Mouse (Mus musculus): ENCODE data around the gene Zfp597. TPM values are rescaled to one million over a fixed set of nuclear protein-coding genes. Genes with fewer than 3 reads are reported as not detected.

Zfp597 gene
- polyA plus RNA-seq, 1 experiment, result 1.7 TPM

GRCm38 (mm10) chr16:3907471-3907870 is 23.1 kb upstream of the Zfp597 start:
- Histone ChIP-seq H3K27me3 (ENCODE audit: control insufficient read depth, insufficient read depth, insufficient read length) (no peaks in the 10 kb centered on the region), H3ac (ENCODE audit: control insufficient read depth, insufficient read length) (no peak overlapping the region), H3K36me3 (ENCODE audit: control insufficient read depth, insufficient read depth) (peaks cover 9% of the 10 kb centered on the region), H3K79me2 (ENCODE audit: control insufficient read depth, insufficient read depth) (peaks cover 8% of the 10 kb centered on the region), H3K4me2 (ENCODE audit: low read depth) (peak overlapping the region; percentile 83), H3K4me3 (peak overlapping the region; percentile 61)
- TF ChIP-seq CEBPB (IDR thresholded peaks at IDR 0.05; ENCODE audit: insufficient read depth, poor library complexity, severe bottlenecking) (no peak), TCF12 (IDR thresholded peaks at IDR 0.05; ENCODE audit: insufficient read depth, poor library complexity, severe bottlenecking) (no peak), MYOD1 (IDR thresholded peaks at IDR 0.05; ENCODE audit: control insufficient read depth in 1 of 3, insufficient read length in 2 of 3, low read depth in 2 of 3) (no peak), E2F4 (IDR thresholded peaks at IDR 0.05; ENCODE audit: insufficient read depth) (no peak), TCF3 (IDR thresholded peaks at IDR 0.05; ENCODE audit: insufficient read length, low read depth) (no peak), POLR2A (IDR thresholded peaks at IDR 0.05; ENCODE audit: insufficient read length, low read depth) (no peak), MAX (IDR thresholded peaks at IDR 0.05; ENCODE audit: low read depth) (no peak), POLR2AphosphoS2 (IDR thresholded peaks at IDR 0.05; ENCODE audit: insufficient read length, low read depth) (no peak), REST (IDR thresholded peaks at IDR 0.05; ENCODE audit: insufficient read depth, insufficient read length) (no peak), USF1 (IDR thresholded peaks at IDR 0.05; ENCODE audit: low read depth) (no peak), MYOG (IDR thresholded peaks at IDR 0.05; ENCODE audit: control insufficient read depth in 1 of 3, insufficient read depth in 1 of 3, insufficient read length in 2 of 3, low read depth in 2 of 3) (no peak), SRF (IDR thresholded peaks at IDR 0.05; ENCODE audit: control insufficient read depth, insufficient read length, low read depth) (no peak)

GRCm38 (mm10) chr16:3896553-3896952 is 12.2 kb upstream of the Zfp597 start:
- Histone ChIP-seq H3K79me2 (ENCODE audit: control insufficient read depth, insufficient read depth) (peaks cover 11% of the 10 kb centered on the region), H3K4me3 (no peak overlapping the region), H3K4me2 (ENCODE audit: low read depth) (no peak overlapping the region), H3K36me3 (ENCODE audit: control insufficient read depth, insufficient read depth) (peaks cover 33% of the 10 kb centered on the region), H3K27me3 (ENCODE audit: control insufficient read depth, insufficient read depth, insufficient read length) (no peaks in the 10 kb centered on the region), H3ac (ENCODE audit: control insufficient read depth, insufficient read length) (no peak overlapping the region)
- TF ChIP-seq REST (IDR thresholded peaks at IDR 0.05; ENCODE audit: insufficient read depth, insufficient read length), result no peak
- no peak for TF ChIP-seq MAX (IDR thresholded peaks at IDR 0.05; ENCODE audit: low read depth)
- no peak for TF ChIP-seq MYOG (IDR thresholded peaks at IDR 0.05; ENCODE audit: control insufficient read depth in 1 of 3, insufficient read depth in 1 of 3, insufficient read length in 2 of 3, low read depth in 2 of 3)
- TF ChIP-seq E2F4 (IDR thresholded peaks at IDR 0.05; ENCODE audit: insufficient read depth), result no peak
- no peak for TF ChIP-seq POLR2A (IDR thresholded peaks at IDR 0.05; ENCODE audit: insufficient read length, low read depth)
- no peak for TF ChIP-seq TCF3 (IDR thresholded peaks at IDR 0.05; ENCODE audit: insufficient read length, low read depth)

DNA sequence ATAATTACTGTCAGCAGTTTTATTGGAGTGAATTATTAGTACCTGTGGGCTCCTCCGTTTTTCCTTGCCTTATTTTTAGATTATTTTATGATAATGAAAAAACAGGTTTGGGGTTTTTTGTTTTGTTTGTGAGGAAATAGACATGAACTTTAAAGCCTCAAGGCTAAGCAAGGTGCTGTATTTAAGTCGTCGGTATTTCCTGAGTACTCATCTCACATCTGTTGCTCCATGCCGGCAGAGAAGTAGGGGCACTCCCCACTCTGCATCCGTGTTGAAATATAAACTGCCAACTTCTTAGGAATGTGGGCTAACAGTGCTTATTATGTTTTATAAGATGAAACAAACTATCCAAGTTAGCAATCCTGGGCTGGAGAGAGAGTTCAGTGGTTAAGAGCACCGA is 11.7 kb upstream of the Zfp597 start:
- Histone ChIP-seq H3K4me2 (ENCODE audit: low read depth) (no peak overlapping the region), H3ac (ENCODE audit: control insufficient read depth, insufficient read length) (no peak overlapping the region), H3K4me3 (no peak overlapping the region), H3K36me3 (ENCODE audit: control insufficient read depth, insufficient read depth) (peaks cover 35% of the 10 kb centered on the region), H3K79me2 (ENCODE audit: control insufficient read depth, insufficient read depth) (peaks cover 12% of the 10 kb centered on the region), H3K27me3 (ENCODE audit: control insufficient read depth, insufficient read depth, insufficient read length) (no peaks in the 10 kb centered on the region)
- TF ChIP-seq MYOD1 (IDR thresholded peaks at IDR 0.05; ENCODE audit: control insufficient read depth in 1 of 3, insufficient read length in 2 of 3, low read depth in 2 of 3) (no peak), CEBPB (IDR thresholded peaks at IDR 0.05; ENCODE audit: insufficient read depth, poor library complexity, severe bottlenecking) (no peak), POLR2AphosphoS2 (IDR thresholded peaks at IDR 0.05; ENCODE audit: insufficient read length, low read depth) (no peak), POLR2A (IDR thresholded peaks at IDR 0.05; ENCODE audit: insufficient read length, low read depth) (no peak), SRF (IDR thresholded peaks at IDR 0.05; ENCODE audit: control insufficient read depth, insufficient read length, low read depth) (no peak), MYOG (IDR thresholded peaks at IDR 0.05; ENCODE audit: control insufficient read depth in 1 of 3, insufficient read depth in 1 of 3, insufficient read length in 2 of 3, low read depth in 2 of 3) (no peak), USF1 (IDR thresholded peaks at IDR 0.05; ENCODE audit: low read depth) (no peak)

GRCm38 (mm10) chr16:3895173-3895792 is 10.9 kb upstream of the Zfp597 start:
- no peaks in the 10 kb centered on the region for H3K27me3 ChIP-seq (ENCODE audit: control insufficient read depth, insufficient read depth, insufficient read length)
- no peak overlapping the region for H3K4me3 ChIP-seq
- peaks cover 15% of the 10 kb centered on the region for H3K79me2 ChIP-seq (ENCODE audit: control insufficient read depth, insufficient read depth)
- H3K36me3 ChIP-seq (ENCODE audit: control insufficient read depth, insufficient read depth), result peaks cover 27% of the 10 kb centered on the region
- H3K4me2 ChIP-seq (ENCODE audit: low read depth), result no peak overlapping the region
- no peak overlapping the region for H3ac ChIP-seq (ENCODE audit: control insufficient read depth, insufficient read length)
- TF ChIP-seq MAX (IDR thresholded peaks at IDR 0.05; ENCODE audit: low read depth) (no peak), TCF3 (IDR thresholded peaks at IDR 0.05; ENCODE audit: insufficient read length, low read depth) (no peak), POLR2AphosphoS2 (IDR thresholded peaks at IDR 0.05; ENCODE audit: insufficient read length, low read depth) (no peak), SRF (IDR thresholded peaks at IDR 0.05; ENCODE audit: control insufficient read depth, insufficient read length, low read depth) (no peak), POLR2A (IDR thresholded peaks at IDR 0.05; ENCODE audit: insufficient read length, low read depth) (no peak), TCF12 (IDR thresholded peaks at IDR 0.05; ENCODE audit: insufficient read depth, poor library complexity, severe bottlenecking) (no peak), REST (IDR thresholded peaks at IDR 0.05; ENCODE audit: insufficient read depth, insufficient read length) (no peak), USF1 (IDR thresholded peaks at IDR 0.05; ENCODE audit: low read depth) (no peak), CEBPB (IDR thresholded peaks at IDR 0.05; ENCODE audit: insufficient read depth, poor library complexity, severe bottlenecking) (no peak), MYOD1 (IDR thresholded peaks at IDR 0.05; ENCODE audit: control insufficient read depth in 1 of 3, insufficient read length in 2 of 3, low read depth in 2 of 3) (no peak), MYOG (IDR thresholded peaks at IDR 0.05; ENCODE audit: control insufficient read depth in 1 of 3, insufficient read depth in 1 of 3, insufficient read length in 2 of 3, low read depth in 2 of 3) (no peak), E2F4 (IDR thresholded peaks at IDR 0.05; ENCODE audit: insufficient read depth) (no peak)

DNA sequence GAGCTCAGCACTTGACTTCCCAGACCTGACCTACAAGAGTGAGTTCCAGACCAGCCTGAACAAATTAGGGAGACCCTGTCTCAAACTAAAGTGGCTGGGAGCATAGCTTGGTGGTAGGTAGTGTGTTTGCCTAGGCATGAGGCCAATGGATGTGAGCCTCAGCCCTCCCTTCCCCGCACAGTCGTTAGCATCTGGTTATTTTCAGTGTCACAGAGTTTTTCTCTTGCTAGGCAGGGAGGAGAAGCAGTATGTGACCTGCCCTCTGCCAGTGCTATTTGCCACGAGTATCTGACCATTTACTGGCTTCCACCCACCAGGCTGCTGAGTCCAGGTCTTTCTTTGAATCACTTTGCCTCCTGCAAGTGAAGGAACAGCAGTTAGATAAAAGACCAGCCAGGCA is 9.4 kb upstream of the Zfp597 start:
- Histone ChIP-seq H3K27me3 (ENCODE audit: control insufficient read depth, insufficient read depth, insufficient read length) (no peaks in the 10 kb centered on the region), H3K4me2 (ENCODE audit: low read depth) (no peak overlapping the region), H3K79me2 (ENCODE audit: control insufficient read depth, insufficient read depth) (peaks cover 24% of the 10 kb centered on the region), H3K36me3 (ENCODE audit: control insufficient read depth, insufficient read depth) (peaks cover 16% of the 10 kb centered on the region), H3K4me3 (no peak overlapping the region), H3ac (ENCODE audit: control insufficient read depth, insufficient read length) (no peak overlapping the region)
- TF ChIP-seq MAX (IDR thresholded peaks at IDR 0.05; ENCODE audit: low read depth) (no peak), TCF3 (IDR thresholded peaks at IDR 0.05; ENCODE audit: insufficient read length, low read depth) (no peak), MYOG (IDR thresholded peaks at IDR 0.05; ENCODE audit: control insufficient read depth in 1 of 3, insufficient read depth in 1 of 3, insufficient read length in 2 of 3, low read depth in 2 of 3) (no peak), REST (IDR thresholded peaks at IDR 0.05; ENCODE audit: insufficient read depth, insufficient read length) (no peak), POLR2AphosphoS2 (IDR thresholded peaks at IDR 0.05; ENCODE audit: insufficient read length, low read depth) (no peak), CEBPB (IDR thresholded peaks at IDR 0.05; ENCODE audit: insufficient read depth, poor library complexity, severe bottlenecking) (no peak)

Measured in myocyte (in vitro differentiated cells).